Mouse (Mus musculus): ENCODE data around the gene Usp7. TPM values are rescaled to one million over a fixed set of nuclear protein-coding genes. Genes with fewer than 3 reads are reported as not detected.
A peak's percentile ranks its signal among the peaks of the same experiment; 100 is the strongest.

Usp7 gene
- total RNA-seq, 1 experiment from 2014 or later = 104 TPM

- DNase-seq = no peak
These were observed 119.8 kb downstream of the Usp7 start for GRCm38 (mm10) chr16:8672350-8672687.

DNA sequence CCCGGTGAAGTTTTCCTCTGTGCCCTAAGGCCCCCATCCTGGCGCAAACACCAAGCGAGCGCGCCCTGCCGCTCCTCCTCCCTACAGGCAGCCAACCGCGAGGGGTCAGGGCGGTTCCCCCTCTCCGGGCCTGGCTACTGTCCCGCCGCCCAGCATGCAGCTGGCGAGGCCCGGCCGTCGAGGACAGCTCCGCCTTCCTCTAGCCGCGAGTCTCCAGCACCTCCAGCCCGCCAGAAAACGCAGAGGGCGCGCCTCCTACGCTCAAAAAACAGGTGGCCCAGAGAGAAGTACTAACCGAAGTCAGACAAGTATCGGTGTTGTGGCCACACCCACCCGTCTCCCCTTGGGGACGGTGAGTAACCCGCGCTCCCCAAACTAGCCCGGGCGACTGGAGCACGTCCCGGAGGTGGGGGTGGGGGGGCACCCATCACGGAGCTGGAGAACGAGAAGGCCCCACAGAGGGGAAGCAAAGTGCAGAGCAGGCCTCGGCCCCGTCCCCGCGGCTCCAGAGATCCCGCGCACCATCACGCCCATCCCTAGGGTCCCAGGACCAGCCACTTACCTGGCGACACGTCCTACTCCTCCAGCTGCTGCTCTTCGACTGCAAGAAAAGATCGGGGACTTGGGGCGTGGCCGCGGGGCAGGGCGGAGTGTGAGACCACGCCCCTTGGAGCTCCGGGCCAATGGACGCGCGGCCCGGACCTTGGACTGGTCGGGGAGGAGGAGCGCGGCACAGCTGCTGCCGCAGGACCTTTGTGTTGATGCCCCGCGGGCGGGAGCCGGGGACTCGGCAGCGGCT lies 120.4 kb downstream of the Usp7 start, which contains the start of gene Carhsp1:
TSS of gene Carhsp1 (minus strand) at position 605 of the 799 bp plus-strand sequence.
- peak; percentile 97 for DNase-seq

DNA sequence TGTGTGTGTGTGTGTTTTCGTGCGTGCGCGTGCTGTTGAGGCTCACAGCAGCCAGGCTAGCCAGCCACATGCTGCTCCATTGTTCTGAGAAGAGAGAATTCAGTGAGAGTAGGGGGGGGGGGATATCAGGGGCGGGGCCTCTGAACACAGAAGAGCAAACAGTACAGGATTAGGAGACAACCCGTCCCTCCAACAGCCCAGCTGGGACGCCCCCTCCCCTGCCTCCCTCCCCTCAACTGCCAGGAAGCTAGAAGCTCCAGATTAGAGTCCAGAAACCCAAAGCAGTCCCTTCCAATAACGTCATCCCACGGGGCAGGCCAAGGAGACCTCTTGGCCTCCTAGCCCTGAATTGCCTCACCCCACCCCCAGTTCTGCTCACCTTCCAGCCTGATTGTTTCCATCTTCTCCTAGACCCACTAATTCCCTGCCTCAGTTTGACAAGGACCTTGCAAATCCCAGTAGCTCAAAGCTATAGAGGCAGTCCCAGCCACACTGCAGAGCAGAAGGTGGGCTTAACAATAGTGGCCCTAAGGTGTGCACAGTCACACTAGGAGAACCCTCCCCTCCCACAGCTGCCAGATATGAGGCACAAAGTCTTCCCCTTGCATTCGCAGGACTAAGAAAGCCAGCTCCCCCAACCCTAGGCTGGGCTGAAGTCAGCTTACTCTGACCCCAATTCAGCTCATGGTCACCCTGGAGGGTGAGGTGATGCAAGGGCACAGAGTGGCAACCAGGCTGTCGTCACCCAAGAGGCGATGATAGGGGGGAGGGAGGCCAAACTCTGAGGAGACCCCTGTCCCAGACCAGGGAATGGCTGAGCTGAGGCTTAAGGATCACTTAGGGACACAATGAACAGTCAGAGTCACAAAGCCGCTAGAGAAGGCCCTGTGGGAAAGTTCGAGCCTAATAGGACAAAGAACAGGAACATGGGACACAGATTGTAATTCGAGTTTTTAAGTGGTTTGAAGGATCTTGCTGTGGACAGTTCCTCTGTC lies 121.8 kb downstream of the Usp7 start:
- peak; percentile 67 for DNase-seq

DNA sequence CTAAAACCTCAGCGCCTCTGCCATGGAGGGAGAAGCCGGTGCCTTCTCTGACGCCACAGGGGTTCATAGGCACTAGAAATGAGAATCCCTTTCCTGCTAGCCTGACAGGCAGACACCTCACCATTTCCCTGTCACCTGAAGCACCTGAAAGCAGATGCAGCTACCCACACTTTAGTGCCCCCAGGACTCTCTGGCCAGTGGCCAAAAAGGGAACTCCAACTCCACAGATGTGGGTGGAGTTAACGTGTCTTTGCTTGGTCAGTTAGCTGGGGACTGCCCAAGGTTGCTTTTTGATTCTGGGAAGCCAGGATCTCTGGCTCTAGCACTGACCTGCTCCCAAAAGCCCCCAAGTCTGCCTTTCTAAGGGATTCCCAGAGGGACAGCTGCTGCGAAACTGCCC lies 122.7 kb downstream of the Usp7 start:
- DNase-seq = no peak

DNA sequence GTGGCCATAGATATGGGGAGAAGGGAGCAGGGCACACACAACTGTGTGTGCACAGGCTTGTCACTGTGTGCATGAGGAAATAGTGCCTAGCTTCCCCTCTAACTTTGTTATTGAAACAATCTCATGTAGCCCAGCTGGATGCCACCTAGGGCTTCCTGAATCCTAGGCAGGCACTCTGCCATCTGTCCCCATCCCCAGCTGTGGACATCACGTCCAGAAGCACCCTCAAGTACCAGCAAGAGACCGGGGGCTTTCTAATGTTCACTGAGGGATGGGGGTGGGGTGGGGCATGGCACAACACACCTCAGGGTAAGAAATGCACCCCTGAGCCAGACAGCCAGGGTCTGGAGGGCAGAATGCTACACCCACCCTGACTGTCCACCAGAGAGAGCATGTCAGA lies 123.7 kb downstream of the Usp7 start:
- DNase-seq = no peak

DNA sequence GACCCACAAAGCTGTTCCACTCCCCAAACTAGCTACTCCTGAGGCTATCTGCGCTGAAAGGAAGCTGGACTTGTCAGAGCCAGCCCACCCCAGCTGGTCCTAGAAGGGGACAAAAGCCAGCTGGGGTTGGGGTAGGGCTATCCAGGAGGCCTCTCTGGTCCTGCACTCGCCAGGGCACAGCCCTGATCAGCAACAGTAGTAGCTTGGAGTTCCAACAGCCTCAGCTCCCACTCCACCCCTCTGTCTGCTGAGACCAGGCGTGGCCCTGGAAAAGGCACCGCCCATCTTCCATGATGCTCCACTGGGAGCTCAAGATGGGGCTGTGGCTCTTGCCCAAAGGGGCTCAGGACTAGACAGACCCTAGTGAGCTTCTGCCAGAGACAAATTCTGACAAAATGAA lies 124.3 kb downstream of the Usp7 start:
- peak; percentile 46 for DNase-seq

- DNase-seq = no peak
These were observed 124.8 kb downstream of the Usp7 start for GRCm38 (mm10) chr16:8667261-8667660.

DNA sequence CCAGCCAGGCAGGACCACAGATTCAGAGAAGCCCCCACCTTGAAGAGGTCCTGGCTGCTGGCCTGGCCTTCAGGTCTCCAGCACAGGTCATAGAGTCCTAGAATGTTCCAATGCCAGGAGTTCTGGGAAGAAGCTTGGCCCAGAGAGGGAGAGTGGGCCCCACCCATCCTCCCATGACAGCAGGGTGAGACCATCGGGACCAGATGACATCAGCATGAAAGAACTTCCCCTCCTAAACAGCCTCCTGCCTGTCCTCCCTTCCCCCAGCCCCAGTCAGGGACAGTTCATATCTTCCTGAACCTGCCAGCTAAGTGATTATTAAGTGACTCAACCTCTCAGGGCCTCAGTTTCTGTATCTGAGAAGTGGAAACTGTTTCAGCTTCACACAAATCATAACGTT lies 125.7 kb downstream of the Usp7 start:
- peak; percentile 69 for DNase-seq

GRCm38 (mm10) chr16:8665367-8665766 lies 126.7 kb downstream of the Usp7 start:
- DNase-seq = no peak

DNA sequence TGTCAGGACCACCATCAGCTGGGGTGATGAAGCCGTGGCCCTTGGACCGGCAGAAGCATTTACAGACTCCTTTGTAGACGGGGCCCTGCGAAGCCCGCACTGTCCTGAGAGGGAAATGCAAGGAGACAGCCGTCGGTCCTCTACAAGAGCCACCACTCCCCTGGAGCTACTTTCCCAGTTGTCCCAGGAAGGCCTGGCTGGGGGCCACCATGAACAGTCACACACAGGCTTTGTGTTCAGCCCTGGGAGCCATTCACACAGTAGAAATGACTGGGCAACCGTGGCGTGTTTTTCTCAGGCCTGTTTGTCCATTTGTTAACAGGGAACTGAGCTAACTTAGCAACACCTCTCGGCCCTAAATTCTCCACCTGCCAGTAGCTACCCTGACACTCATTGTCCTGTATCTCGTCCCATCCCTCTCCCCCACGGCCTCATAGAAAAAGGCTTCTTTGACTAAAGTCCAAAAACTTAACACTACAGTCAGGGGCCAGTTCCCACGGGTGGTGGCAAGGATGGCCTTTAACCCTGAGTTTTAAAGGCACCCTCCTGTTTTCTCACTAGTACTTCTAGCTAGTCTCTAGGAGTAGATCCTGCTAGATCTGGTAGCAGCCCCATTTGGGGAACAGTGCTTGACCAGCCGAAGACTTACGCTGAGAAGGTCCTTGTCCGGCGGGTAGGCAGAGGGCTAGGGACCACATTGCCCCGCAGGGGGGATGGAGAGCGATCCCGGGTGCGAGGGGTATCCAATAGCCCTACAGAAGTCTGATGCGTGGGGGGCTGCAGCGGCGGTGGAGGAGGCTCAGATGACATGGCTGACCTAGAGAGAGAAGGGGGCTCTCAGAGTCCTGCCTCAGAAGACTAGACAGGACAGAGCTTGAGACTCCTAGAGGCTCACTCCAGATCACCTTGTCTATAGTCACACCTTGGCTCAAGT lies 128.2 kb downstream of the Usp7 start:
- no peak for DNase-seq

GRCm38 (mm10) chr16:8663022-8663421 lies 129.1 kb downstream of the Usp7 start:
- DNase-seq = no peak

- peak; percentile 79 for DNase-seq
These were observed 133.3 kb downstream of the Usp7 start for GRCm38 (mm10) chr16:8658764-8659163.

GRCm38 (mm10) chr16:8658349-8658748 lies 133.8 kb downstream of the Usp7 start:
- DNase-seq = no peak

GRCm38 (mm10) chr16:8656256-8656655 lies 135.9 kb downstream of the Usp7 start:
- DNase-seq = no peak

- DNase-seq = no peak
These were observed 136.5 kb downstream of the Usp7 start for GRCm38 (mm10) chr16:8655599-8655998.

- no peak for DNase-seq
These were observed 137.0 kb downstream of the Usp7 start for GRCm38 (mm10) chr16:8655108-8655507.

- DNase-seq = peak; percentile 51
These were observed 142.1 kb downstream of the Usp7 start for GRCm38 (mm10) chr16:8650007-8650406.

DNA sequence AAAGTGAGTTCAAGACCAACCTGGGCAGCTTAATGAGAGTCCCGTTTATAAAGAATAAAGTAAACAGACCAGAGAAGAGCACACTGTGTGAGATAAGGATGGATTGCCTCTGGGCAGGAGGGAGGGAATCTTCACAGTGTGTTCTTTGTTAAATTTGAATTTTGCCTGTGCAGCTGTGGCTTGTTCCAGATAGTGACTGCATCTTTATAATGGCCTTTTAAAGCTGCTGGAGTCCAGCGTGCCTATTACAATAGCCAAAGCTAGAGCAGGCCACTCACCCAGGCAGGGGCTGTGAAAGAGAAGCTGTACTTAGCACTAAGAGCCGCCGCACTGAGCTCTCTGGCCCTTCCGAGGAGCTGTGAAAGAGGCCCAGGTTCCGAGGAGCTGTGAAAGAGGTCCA lies 146.6 kb downstream of the Usp7 start:
- no peak for DNase-seq

- DNase-seq = peak; percentile 60
These were observed 148.3 kb downstream of the Usp7 start for GRCm38 (mm10) chr16:8643855-8644254.

Data from adrenal gland, postnatal 14 days (tissue).